Mouse (Mus musculus) lung, embryonic 14.5 days (tissue): Measurements from ENCODE around the gene Bag5. TPM values are rescaled to one million over a fixed set of nuclear protein-coding genes. Genes with fewer than 3 reads are reported as not detected.

Experiments used
- ATAC-seq: fragments of 200-750 bp; cut with Nextera tagmentation; 2 replicates; pipeline ENCODE4 v1.8.0; 2017; ENCODE audit warnings: mild to moderate bottlenecking, moderate TSS enrichment, moderate library complexity; ENCODE audit not compliant: insufficient read depth
- DNase-seq: peaks from one replicate; pipeline ENCODE4 v3.0.0-alpha.2; 2015
- H3K27ac ChIP-seq: fragments of 300-500 bp; sonication (generic); 2 replicates; pipeline ENCODE4 v1.5.1; 2014; ENCODE audit warnings: low read depth, mild to moderate bottlenecking, moderate library complexity
- H3K27me3 ChIP-seq: fragments of 300-500 bp; sonication (generic); 2 replicates; pipeline ENCODE4 v1.6.1; 2014; ENCODE audit warnings: low read length, control low read depth; ENCODE audit not compliant: insufficient read depth
- H3K36me3 ChIP-seq: fragments of 300-500 bp; sonication (generic); 2 replicates; pipeline ENCODE4 v1.6.1; 2014; ENCODE audit warnings: control low read depth; ENCODE audit not compliant: insufficient read depth
- H3K4me1 ChIP-seq: fragments of 300-500 bp; sonication (generic); 2 replicates; pipeline ENCODE4 v1.6.1; 2014; ENCODE audit warnings: antibody characterized with exemption, control low read depth; ENCODE audit not compliant: insufficient read depth
- H3K4me2 ChIP-seq: fragments of 300-500 bp; sonication (generic); 2 replicates; pipeline ENCODE4 v1.6.1; 2014; ENCODE audit warnings: mild to moderate bottlenecking
- H3K4me3 ChIP-seq: fragments of 300-500 bp; sonication (generic); 2 replicates; pipeline ENCODE4 v1.5.1; 2014; ENCODE audit warnings: low read depth, low read length
- H3K9ac ChIP-seq: fragments of 300-500 bp; sonication (generic); 2 replicates; pipeline ENCODE4 v1.6.1; 2014
- H3K9me3 ChIP-seq: fragments of 300-500 bp; sonication (generic); 2 replicates; pipeline ENCODE4 v1.6.1; 2016; ENCODE audit warnings: low read depth, low read length, control low read depth
- CTCF ChIP-seq: IDR thresholded peaks from 2 replicates; pipeline ENCODE4 v1.5.1; 2016; ENCODE audit warnings: antibody characterized with exemption, low read depth
- WGBS: fragments of 180-500 bp; shearing (Covaris S2); extraction: QIAGEN DNeasy Blood & Tissue Kit; methylation state at CpG from one replicate; pipeline ENCODE4 v1.1.7; 2014; 5-methylcytosine and 5-hydroxymethylcytosine counted together
- polyA plus RNA-seq: library from polyadenylated mRNA; unstranded; fragments of >200 nt; fragmentation: Nextera tagmentation; extraction: Ambion mirVana; gene quantifications from 2 replicates; pipeline ENCODE4 v1.2.1, GENCODE M21; 2014

Gene Bag5
- polyA plus RNA-seq, 1 experiment from 2014 or later, result 53.2 TPM

DNA sequence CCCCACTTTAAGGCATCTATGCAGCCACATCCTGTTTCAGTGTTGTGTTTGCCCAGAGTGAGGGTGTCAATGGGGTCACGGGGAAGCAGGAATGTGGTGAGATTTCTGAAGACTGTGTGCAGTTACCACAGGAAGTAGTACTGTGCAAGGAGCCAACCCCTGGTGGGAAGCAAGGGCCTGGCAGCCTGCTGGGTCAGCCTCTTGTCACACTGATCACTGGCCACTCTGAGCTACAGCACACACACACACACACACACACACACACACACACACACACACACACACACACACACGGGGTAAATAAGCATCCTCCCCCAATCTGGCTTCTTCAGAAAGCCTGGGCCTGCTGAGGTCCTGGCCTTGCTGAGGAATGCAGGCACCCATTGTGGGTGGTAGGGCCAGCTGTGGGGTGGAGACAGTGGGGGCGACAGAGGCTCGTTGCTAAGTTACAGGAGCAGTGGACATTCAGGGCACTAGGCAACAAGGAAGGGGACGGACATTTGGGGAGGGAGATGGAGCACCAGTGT lies 21.6 kb downstream of the Bag5 start:
- ATAC-seq (peak; percentile 24), DNase-seq (peak; percentile 64)
- Histone ChIP-seq H3K27me3 (no peaks in the 10 kb centered on the region), H3K27ac (peak overlapping the region; percentile 65), H3K4me3 (no peak overlapping the region), H3K4me2 (no peak overlapping the region), H3K36me3 (no peaks in the 10 kb centered on the region), H3K4me1 (peaks cover 40% of the 10 kb centered on the region), H3K9ac (no peak overlapping the region), H3K9me3 (no peaks in the 10 kb centered on the region)
- 10% methylated on average over 5 of the region's 5 CpGs for WGBS
- TF ChIP-seq CTCF, result 0 out of 2 replicates have a peak, but pooled peaks have one; percentile 14

DNA sequence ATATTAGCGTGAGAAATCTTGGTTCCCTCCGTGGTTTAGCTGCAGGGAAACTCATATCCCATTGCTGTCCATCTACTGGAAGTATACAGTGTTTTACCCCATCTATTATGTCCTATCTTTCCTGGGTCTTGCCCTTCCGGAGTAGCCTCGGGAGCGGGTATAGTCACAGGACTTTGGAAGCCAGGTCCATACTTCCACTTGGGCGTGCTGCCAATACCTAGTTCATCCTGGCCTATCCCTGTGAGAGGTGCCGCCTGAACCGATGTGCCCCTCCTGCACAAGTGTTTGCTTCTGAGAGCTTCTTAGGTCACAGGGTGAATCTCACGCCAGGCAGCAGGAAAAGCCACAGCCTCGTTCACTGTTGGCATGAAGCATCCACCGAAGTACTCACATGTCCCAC lies 23.6 kb downstream of the Bag5 start:
- DNase-seq (no peak), ATAC-seq (no peak)
- H3K4me3 ChIP-seq, result no peak overlapping the region
- no peak overlapping the region for H3K4me2 ChIP-seq
- H3K36me3 ChIP-seq, result 0 out of 2 replicates have a peak, but pooled peaks cover under 1% of the 10 kb centered on the region
- H3K9ac ChIP-seq, result no peak overlapping the region
- H3K4me1 ChIP-seq, result peaks cover 30% of the 10 kb centered on the region
- H3K27me3 ChIP-seq, result no peaks in the 10 kb centered on the region
- no peak for TF ChIP-seq CTCF
- no peaks in the 10 kb centered on the region for H3K9me3 ChIP-seq
- 63% methylated on average over 11 of the region's 11 CpGs for WGBS
- no peak overlapping the region for H3K27ac ChIP-seq

DNA sequence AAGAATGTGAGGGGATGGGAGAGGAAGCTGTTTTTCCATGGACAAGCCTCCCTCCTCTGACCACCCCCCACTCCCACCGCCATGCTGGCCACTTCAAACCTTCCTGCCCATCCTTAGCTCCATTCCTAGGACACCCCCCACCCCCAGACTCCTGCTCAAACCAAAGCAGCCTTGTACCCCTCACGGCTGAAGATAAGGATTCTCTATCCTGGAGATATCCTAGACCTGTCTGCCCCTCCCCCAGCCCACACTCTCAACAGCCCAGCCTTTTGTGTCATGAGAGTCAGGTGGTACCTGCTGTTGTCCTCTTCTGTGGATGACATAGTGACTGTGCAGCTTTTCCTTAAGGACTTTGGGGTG lies 25.0 kb downstream of the Bag5 start:
- TF ChIP-seq CTCF, result no peak
- Histone ChIP-seq H3K27me3 (no peaks in the 10 kb centered on the region), H3K9me3 (no peaks in the 10 kb centered on the region), H3K27ac (peak overlapping the region; percentile 88), H3K4me3 (no peak overlapping the region), H3K36me3 (0 out of 2 replicates have a peak, but pooled peaks cover 11% of the 10 kb centered on the region), H3K4me2 (no peak overlapping the region; the same call in 1 of the 2 replicates), H3K4me1 (peaks cover 18% of the 10 kb centered on the region), H3K9ac (no peak overlapping the region)
- ATAC-seq (no peak), DNase-seq (no peak)
- WGBS, result 19% methylated on average over 2 of the region's 2 CpGs

DNA sequence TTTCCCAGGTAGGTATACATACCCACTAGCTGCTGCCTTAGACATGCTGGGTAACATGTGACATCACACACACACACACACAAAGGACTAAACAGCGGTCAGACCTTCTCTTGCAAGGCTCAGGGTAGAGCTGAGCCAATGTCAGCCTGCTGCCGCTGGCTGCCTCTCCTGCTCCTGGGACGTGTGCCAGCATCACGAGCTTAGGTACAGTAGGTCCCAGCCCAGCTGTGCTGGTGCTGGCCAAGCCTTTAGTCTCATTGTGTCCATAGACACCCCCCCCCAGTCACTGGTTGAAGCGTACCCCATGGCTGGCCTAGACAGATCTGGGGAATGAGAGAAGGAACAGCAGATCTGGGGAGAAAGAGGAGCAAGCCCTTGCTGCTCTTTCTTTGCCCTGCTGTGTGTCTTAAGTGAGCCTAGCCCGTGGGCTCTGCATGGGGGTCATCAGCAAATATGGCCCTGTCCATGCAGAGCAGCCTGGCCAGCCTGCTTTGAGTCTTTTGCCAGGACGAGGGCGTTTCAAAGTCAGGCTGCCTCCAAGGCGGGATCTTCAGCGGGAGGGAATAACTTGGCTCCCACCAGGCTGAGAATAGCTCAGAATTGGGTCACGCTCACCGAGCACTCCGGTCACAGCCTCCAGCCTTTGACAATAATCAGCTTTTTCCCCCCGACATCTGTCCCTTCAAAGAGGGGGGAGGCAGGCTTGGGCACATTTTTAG lies 25.5 kb downstream of the Bag5 start:
- H3K4me1 ChIP-seq, result peaks cover 19% of the 10 kb centered on the region
- peak overlapping the region; percentile 18; the same call in 1 of the 2 replicates for H3K4me2 ChIP-seq
- peaks cover 12% of the 10 kb centered on the region; the same call in 1 of the 2 replicates for H3K36me3 ChIP-seq
- no peak for TF ChIP-seq CTCF
- peak; percentile 84 for DNase-seq
- no peaks in the 10 kb centered on the region for H3K27me3 ChIP-seq
- no peak overlapping the region for H3K4me3 ChIP-seq
- peak; percentile 79 for ATAC-seq
- peak overlapping the region; percentile 88 for H3K27ac ChIP-seq
- 22% methylated on average over 14 of the region's 14 CpGs for WGBS
- H3K9ac ChIP-seq, result no peak overlapping the region; the same call in none of the 2 replicates
- H3K9me3 ChIP-seq, result no peaks in the 10 kb centered on the region

DNA sequence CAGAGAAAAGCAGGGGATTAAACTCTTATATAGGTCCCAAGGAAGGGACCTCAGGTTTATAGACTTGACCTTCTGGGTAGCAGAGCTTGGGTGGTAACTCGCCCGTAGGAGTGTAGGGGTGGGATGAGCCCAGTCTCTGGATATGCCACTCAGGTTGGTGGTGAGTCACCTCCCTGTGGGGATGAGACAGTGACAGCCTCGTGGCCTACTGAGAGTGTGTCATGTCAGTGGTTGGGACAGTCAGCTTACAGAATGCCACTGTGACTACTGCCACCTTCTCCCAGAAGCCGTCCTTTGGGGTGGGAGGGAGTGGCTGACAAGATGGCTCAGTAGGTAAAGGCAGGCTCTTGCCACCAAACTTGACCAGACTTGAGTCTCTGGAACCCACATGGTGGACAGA lies 26.7 kb downstream of the Bag5 start:
- H3K4me2 ChIP-seq, result no peak overlapping the region
- peak overlapping the region; percentile 88; the same call in 1 of the 2 replicates for H3K27ac ChIP-seq
- H3K9me3 ChIP-seq, result no peaks in the 10 kb centered on the region
- 80% methylated on average over 4 of the region's 4 CpGs for WGBS
- H3K36me3 ChIP-seq, result peaks cover 23% of the 10 kb centered on the region; the same call in 1 of the 2 replicates
- no peak for TF ChIP-seq CTCF
- no peaks in the 10 kb centered on the region for H3K27me3 ChIP-seq
- H3K9ac ChIP-seq, result no peak overlapping the region
- DNase-seq, result no peak
- H3K4me1 ChIP-seq, result peaks cover 17% of the 10 kb centered on the region
- H3K4me3 ChIP-seq, result no peak overlapping the region
- no peak for ATAC-seq

DNA sequence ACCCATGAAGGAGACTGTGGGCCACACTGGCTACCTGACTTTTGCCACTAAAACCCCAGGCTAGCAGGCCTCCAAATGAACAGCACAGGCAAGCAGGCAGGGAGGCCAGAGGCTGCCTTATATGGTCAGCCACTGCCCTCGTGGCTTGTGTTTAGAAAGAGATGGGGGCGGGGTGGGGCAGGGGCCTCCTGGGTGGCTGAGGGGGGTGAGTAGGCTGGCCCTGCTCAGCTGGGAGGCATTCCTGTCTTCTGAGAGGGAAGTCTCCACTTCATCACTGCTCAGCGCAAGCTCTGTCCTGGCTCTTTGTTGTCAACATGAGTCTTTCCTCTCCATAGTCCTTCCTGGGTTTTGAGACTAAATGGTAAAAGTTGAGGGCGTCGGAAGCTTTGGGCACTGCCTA lies 30.3 kb downstream of the Bag5 start:
- peaks cover 13% of the 10 kb centered on the region for H3K4me1 ChIP-seq
- H3K9ac ChIP-seq, result no peak overlapping the region
- no peaks in the 10 kb centered on the region for H3K27me3 ChIP-seq
- no peak overlapping the region for H3K4me3 ChIP-seq
- TF ChIP-seq CTCF, result no peak
- WGBS, result 39% methylated on average over 5 of the region's 5 CpGs
- DNase-seq, result peak; percentile 57
- peak overlapping the region; percentile 80 for H3K27ac ChIP-seq
- peak; percentile 41; the same call in 1 of the 2 replicates for ATAC-seq
- no peak overlapping the region for H3K4me2 ChIP-seq
- no peaks in the 10 kb centered on the region for H3K9me3 ChIP-seq
- H3K36me3 ChIP-seq, result peaks cover 34% of the 10 kb centered on the region; the same call in 1 of the 2 replicates

DNA sequence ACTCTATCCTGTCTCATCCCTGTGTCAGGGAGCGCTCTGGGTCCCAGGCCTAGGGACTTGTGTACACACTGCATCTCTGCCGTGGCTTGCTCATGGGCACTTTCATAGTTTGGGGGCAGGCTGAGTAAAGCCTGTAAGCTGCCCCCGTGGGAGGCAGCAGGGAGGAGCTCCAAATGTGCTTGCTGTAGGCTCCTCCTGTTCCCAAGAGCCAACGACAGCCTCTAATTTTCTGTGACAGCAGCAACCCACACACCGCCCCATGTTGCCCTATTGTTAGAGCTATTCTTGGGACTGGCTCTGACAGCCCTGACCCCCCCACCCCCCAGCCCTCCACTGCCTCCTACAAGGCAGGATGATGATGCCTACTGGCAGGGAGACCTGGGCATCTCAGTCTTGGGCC lies 31.1 kb downstream of the Bag5 start:
- no peak overlapping the region for H3K9ac ChIP-seq
- peak overlapping the region; percentile 80 for H3K27ac ChIP-seq

More for the DNA sequence above, 31.1 kb downstream of the Bag5 start:
- Histone ChIP-seq H3K4me2 (no peak overlapping the region), H3K9me3 (no peaks in the 10 kb centered on the region), H3K27me3 (no peaks in the 10 kb centered on the region), H3K4me3 (no peak overlapping the region), H3K4me1 (peaks cover 5% of the 10 kb centered on the region; the same call in 1 of the 2 replicates), H3K36me3 (peaks cover 34% of the 10 kb centered on the region; the same call in 1 of the 2 replicates)
- 75% methylated on average over 5 of the region's 5 CpGs for WGBS
- no peak for ATAC-seq
- TF ChIP-seq CTCF, result no peak
- no peak for DNase-seq
